Mouse (Mus musculus): ENCODE measurements around the gene Trim7. TPM values are rescaled to one million over a fixed set of nuclear protein-coding genes. Genes with fewer than 3 reads are reported as not detected.
"Not testable (repeated sequence)": the region's sequence is repeated elsewhere in the genome, so short reads cannot be mapped to it uniquely, and the experiment has no call there.

Gene Trim7
- polyA plus RNA-seq, 1 experiment from 2014 or later: 1.7 TPM

GRCm38 (mm10) chr11:48838879-48839680, 13.1 kb downstream of the Trim7 start:
- H3K9me3 ChIP-seq (replicated peaks; ENCODE audit: control insufficient read depth, low read length): no peaks in the 10 kb centered on the region
- no peak overlapping the region for H3K27ac ChIP-seq (ENCODE audit: low read length)
- no peak overlapping the region for H3K4me3 ChIP-seq (replicated peaks; ENCODE audit: low read length)
- no peak overlapping the region for H3K9ac ChIP-seq (ENCODE audit: low read length)
- no peak for ATAC-seq (ENCODE audit: insufficient read depth, low FRiP score)
- WGBS: 76% methylated on average over 10 of the region's 10 CpGs
- no peaks in the 10 kb centered on the region for H3K36me3 ChIP-seq (ENCODE audit: control insufficient read depth, insufficient read depth, low read length)
- no peaks in the 10 kb centered on the region for H3K27me3 ChIP-seq (ENCODE audit: control insufficient read depth, insufficient read depth, low read length)
- peak overlapping the region; percentile 73 for H3K4me2 ChIP-seq (ENCODE audit: low read depth, low read length)
- H3K4me1 ChIP-seq (ENCODE audit: control insufficient read depth, insufficient read depth, low read length): peaks cover 3% of the 10 kb centered on the region; the same call in 1 of the 2 replicates

GRCm38 (mm10) chr11:48840805-48841204, 14.9 kb downstream of the Trim7 start:
- Histone ChIP-seq H3K9ac (ENCODE audit: low read length) (no peak overlapping the region), H3K4me3 (replicated peaks; ENCODE audit: low read length) (no peak overlapping the region), H3K4me2 (ENCODE audit: low read depth, low read length) (no peak overlapping the region), H3K27me3 (ENCODE audit: control insufficient read depth, insufficient read depth, low read length) (no peaks in the 10 kb centered on the region), H3K27ac (ENCODE audit: low read length) (no peak overlapping the region), H3K36me3 (ENCODE audit: control insufficient read depth, insufficient read depth, low read length) (no peaks in the 10 kb centered on the region), H3K9me3 (replicated peaks; ENCODE audit: control insufficient read depth, low read length) (no peaks in the 10 kb centered on the region), H3K4me1 (ENCODE audit: control insufficient read depth, insufficient read depth, low read length) (peaks cover 3% of the 10 kb centered on the region; the same call in 1 of the 2 replicates)
- ATAC-seq (ENCODE audit: insufficient read depth, low FRiP score): no peak

- Histone ChIP-seq H3K4me2 (ENCODE audit: low read depth, low read length) (no peak overlapping the region), H3K4me1 (ENCODE audit: control insufficient read depth, insufficient read depth, low read length) (peaks cover 3% of the 10 kb centered on the region; the same call in 1 of the 2 replicates), H3K9me3 (replicated peaks; ENCODE audit: control insufficient read depth, low read length) (no peaks in the 10 kb centered on the region), H3K4me3 (replicated peaks; ENCODE audit: low read length) (no peak overlapping the region), H3K27me3 (ENCODE audit: control insufficient read depth, insufficient read depth, low read length) (no peaks in the 10 kb centered on the region), H3K9ac (ENCODE audit: low read length) (no peak overlapping the region), H3K27ac (ENCODE audit: low read length) (no peak overlapping the region), H3K36me3 (ENCODE audit: control insufficient read depth, insufficient read depth, low read length) (no peaks in the 10 kb centered on the region)
- whole genome bisulfite sequencing: 79% methylated on average over 5 of the region's 5 CpGs
- no peak for ATAC-seq (ENCODE audit: insufficient read depth, low FRiP score)
Measured at GRCm38 (mm10) chr11:48841213-48841612, 15.3 kb downstream of the Trim7 start.

- H3K36me3 ChIP-seq (ENCODE audit: control insufficient read depth, insufficient read depth, low read length): no peaks in the 10 kb centered on the region
- no peak for ATAC-seq (ENCODE audit: insufficient read depth, low FRiP score)
- WGBS: 77% methylated on average over 4 of the region's 4 CpGs
Measured at GRCm38 (mm10) chr11:48842378-48842792, 16.4 kb downstream of the Trim7 start.

GRCm38 (mm10) chr11:48843202-48843601, 17.3 kb downstream of the Trim7 start:
- whole genome bisulfite sequencing: 62% methylated on average over 11 of the region's 11 CpGs
- H3K4me3 ChIP-seq (replicated peaks; ENCODE audit: low read length): no peak overlapping the region
- no peak overlapping the region for H3K27ac ChIP-seq (ENCODE audit: low read length)
- no peak overlapping the region for H3K9ac ChIP-seq (ENCODE audit: low read length)
- H3K36me3 ChIP-seq (ENCODE audit: control insufficient read depth, insufficient read depth, low read length): no peaks in the 10 kb centered on the region
- ATAC-seq (ENCODE audit: insufficient read depth, low FRiP score): no peak
- H3K4me1 ChIP-seq (ENCODE audit: control insufficient read depth, insufficient read depth, low read length): no peaks in the 10 kb centered on the region; the same call in 1 of the 2 replicates
- H3K27me3 ChIP-seq (ENCODE audit: control insufficient read depth, insufficient read depth, low read length): no peaks in the 10 kb centered on the region
- no peak overlapping the region for H3K4me2 ChIP-seq (ENCODE audit: low read depth, low read length)
- no peaks in the 10 kb centered on the region for H3K9me3 ChIP-seq (replicated peaks; ENCODE audit: control insufficient read depth, low read length)

More at GRCm38 (mm10) chr11:48842378-48842792, 16.4 kb downstream of the Trim7 start:
- H3K9me3 ChIP-seq (replicated peaks; ENCODE audit: control insufficient read depth, low read length): no peaks in the 10 kb centered on the region
- no peaks in the 10 kb centered on the region; the same call in 1 of the 2 replicates for H3K4me1 ChIP-seq (ENCODE audit: control insufficient read depth, insufficient read depth, low read length)
- no peak overlapping the region for H3K4me3 ChIP-seq (replicated peaks; ENCODE audit: low read length)
- no peaks in the 10 kb centered on the region for H3K27me3 ChIP-seq (ENCODE audit: control insufficient read depth, insufficient read depth, low read length)
- H3K4me2 ChIP-seq (ENCODE audit: low read depth, low read length): no peak overlapping the region
- no peak overlapping the region for H3K9ac ChIP-seq (ENCODE audit: low read length)
- H3K27ac ChIP-seq (ENCODE audit: low read length): no peak overlapping the region

GRCm38 (mm10) chr11:48844309-48844708, 18.4 kb downstream of the Trim7 start:
- Histone ChIP-seq H3K4me1 (ENCODE audit: control insufficient read depth, insufficient read depth, low read length) (no peaks in the 10 kb centered on the region), H3K27ac (ENCODE audit: low read length) (no peak overlapping the region), H3K4me2 (ENCODE audit: low read depth, low read length) (no peak overlapping the region), H3K27me3 (ENCODE audit: control insufficient read depth, insufficient read depth, low read length) (no peaks in the 10 kb centered on the region), H3K9ac (ENCODE audit: low read length) (no peak overlapping the region), H3K4me3 (replicated peaks; ENCODE audit: low read length) (no peak overlapping the region), H3K9me3 (replicated peaks; ENCODE audit: control insufficient read depth, low read length) (no peaks in the 10 kb centered on the region), H3K36me3 (ENCODE audit: control insufficient read depth, insufficient read depth, low read length) (no peaks in the 10 kb centered on the region)
- WGBS: 47% methylated on average over 6 of the region's 6 CpGs
- ATAC-seq (ENCODE audit: insufficient read depth, low FRiP score): no peak

GRCm38 (mm10) chr11:48845244-48845815, 19.4 kb downstream of the Trim7 start:
- ATAC-seq (ENCODE audit: insufficient read depth, low FRiP score): no peak
- WGBS: 26% methylated on average over 13 of the region's 13 CpGs

GRCm38 (mm10) chr11:48846362-48846761, 20.4 kb downstream of the Trim7 start:
- 72% methylated on average over 2 of the region's 2 CpGs for WGBS
- not testable (repeated sequence) for H3K9ac ChIP-seq (ENCODE audit: low read length); H3K27me3 ChIP-seq (ENCODE audit: control insufficient read depth, insufficient read depth, low read length); H3K9me3 ChIP-seq (replicated peaks; ENCODE audit: control insufficient read depth, low read length); H3K36me3 ChIP-seq (ENCODE audit: control insufficient read depth, insufficient read depth, low read length); H3K4me1 ChIP-seq (ENCODE audit: control insufficient read depth, insufficient read depth, low read length); H3K4me3 ChIP-seq (replicated peaks; ENCODE audit: low read length); ATAC-seq (ENCODE audit: insufficient read depth, low FRiP score); H3K4me2 ChIP-seq (ENCODE audit: low read depth, low read length); H3K27ac ChIP-seq (ENCODE audit: low read length)

More at GRCm38 (mm10) chr11:48845244-48845815, 19.4 kb downstream of the Trim7 start:
- Histone ChIP-seq H3K27ac (ENCODE audit: low read length) (no peak overlapping the region), H3K4me1 (ENCODE audit: control insufficient read depth, insufficient read depth, low read length) (no peaks in the 10 kb centered on the region), H3K4me2 (ENCODE audit: low read depth, low read length) (no peak overlapping the region), H3K9me3 (replicated peaks; ENCODE audit: control insufficient read depth, low read length) (no peaks in the 10 kb centered on the region), H3K9ac (ENCODE audit: low read length) (peak overlapping the region; percentile 5; the same call in 1 of the 2 replicates), H3K36me3 (ENCODE audit: control insufficient read depth, insufficient read depth, low read length) (no peaks in the 10 kb centered on the region), H3K4me3 (replicated peaks; ENCODE audit: low read length) (no peak overlapping the region), H3K27me3 (ENCODE audit: control insufficient read depth, insufficient read depth, low read length) (no peaks in the 10 kb centered on the region)

GRCm38 (mm10) chr11:48846881-48847280, 20.9 kb downstream of the Trim7 start:
- no peak overlapping the region for H3K27ac ChIP-seq (ENCODE audit: low read length)
- ATAC-seq (ENCODE audit: insufficient read depth, low FRiP score): no peak
- whole genome bisulfite sequencing: 65% methylated on average over 5 of the region's 5 CpGs
- no peaks in the 10 kb centered on the region for H3K9me3 ChIP-seq (replicated peaks; ENCODE audit: control insufficient read depth, low read length)
- H3K4me2 ChIP-seq (ENCODE audit: low read depth, low read length): no peak overlapping the region
- no peak overlapping the region for H3K4me3 ChIP-seq (replicated peaks; ENCODE audit: low read length)
- H3K4me1 ChIP-seq (ENCODE audit: control insufficient read depth, insufficient read depth, low read length): no peaks in the 10 kb centered on the region
- no peak overlapping the region for H3K9ac ChIP-seq (ENCODE audit: low read length)
- H3K36me3 ChIP-seq (ENCODE audit: control insufficient read depth, insufficient read depth, low read length): no peaks in the 10 kb centered on the region
- no peaks in the 10 kb centered on the region for H3K27me3 ChIP-seq (ENCODE audit: control insufficient read depth, insufficient read depth, low read length)

Measured in stomach, embryonic 16.5 days (tissue).